Mouse (Mus musculus) liver, postnatal 0 days (tissue): ENCODE measurements around the gene Map3k9. TPM values are rescaled to one million over a fixed set of nuclear protein-coding genes. Genes with fewer than 3 reads are reported as not detected.

ENCODE experiments used
- ATAC-seq: fragments of 200-750 bp; cut with Nextera tagmentation; 2 replicates; pipeline ENCODE4 v1.8.0; 2017; ENCODE audit warnings: mild to moderate bottlenecking, moderate library complexity
- DNase-seq: peaks from one replicate; pipeline ENCODE4 v3.0.0-alpha.2; 2016
- H3K27ac ChIP-seq: fragments of 300-500 bp; sonication (generic); 2 replicates; pipeline ENCODE4 v1.5.1; 2014; ENCODE audit warnings: antibody characterized with exemption, moderate library complexity, mild to moderate bottlenecking, low read depth
- H3K27me3 ChIP-seq: fragments of 300-500 bp; sonication (generic); 2 replicates; pipeline ENCODE4 v1.6.1; 2014; ENCODE audit warnings: low read length, control low read depth, mixed read lengths; ENCODE audit not compliant: insufficient read depth
- H3K36me3 ChIP-seq: fragments of 300-500 bp; sonication (generic); replicated peaks from 2 replicates; pipeline ENCODE4 v1.6.1; 2014; ENCODE audit warnings: mild to moderate bottlenecking, control low read depth, low read length, moderate library complexity, mixed read lengths; ENCODE audit not compliant: insufficient read depth
- H3K4me1 ChIP-seq: fragments of 300-500 bp; sonication (generic); 2 replicates; pipeline ENCODE4 v1.6.1; 2014; ENCODE audit warnings: antibody characterized with exemption, mild to moderate bottlenecking, control low read depth; ENCODE audit not compliant: insufficient read depth
- H3K4me2 ChIP-seq: fragments of 300-500 bp; sonication (generic); 2 replicates; pipeline ENCODE4 v1.6.1; 2014; ENCODE audit warnings: low read depth, mild to moderate bottlenecking, low read length, moderate library complexity, mixed read lengths
- H3K4me3 ChIP-seq: fragments of 300-500 bp; sonication (generic); 2 replicates; pipeline ENCODE4 v1.5.1; 2014; ENCODE audit warnings: low read depth, low read length
- H3K9ac ChIP-seq: fragments of 300-500 bp; sonication (generic); replicated peaks from 2 replicates; pipeline ENCODE4 v1.6.1; 2014; ENCODE audit warnings: mild to moderate bottlenecking, moderate library complexity
- H3K9me3 ChIP-seq: fragments of 300-500 bp; sonication (generic); 2 replicates; pipeline ENCODE4 v1.6.1; 2016; ENCODE audit warnings: mild to moderate bottlenecking, control low read depth, low read length, mixed read lengths
- CTCF ChIP-seq: sonication (generic); IDR thresholded peaks from 2 replicates; pipeline ENCODE4 v1.5.1; 2016; ENCODE audit warnings: antibody characterized with exemption, low read depth
- EP300 ChIP-seq: IDR thresholded peaks from 2 replicates; pipeline ENCODE4 v1.6.1; 2016; ENCODE audit warnings: antibody characterized with exemption, low read depth, mild to moderate bottlenecking
- WGBS: fragments of 180-500 bp; shearing (Covaris S2); extraction: QIAGEN DNeasy Blood & Tissue Kit; methylation state at CpG from one replicate; pipeline ENCODE4 v1.1.7; 2014; ENCODE audit not compliant: insufficient replicate concordance; 5-methylcytosine and 5-hydroxymethylcytosine counted together
- polyA plus RNA-seq: library from polyadenylated mRNA; unstranded; fragments of >200 nt; fragmentation: Nextera tagmentation; extraction: Ambion mirVana; gene quantifications from 2 replicates; pipeline ENCODE4 v1.2.1, GENCODE M21; 2015

The Map3k9 gene
- polyA plus RNA-seq, 1 experiment from 2014 or later: 0.27 TPM

- H3K27ac ChIP-seq: peak overlapping the region; percentile 41; the same call in 1 of the 2 replicates
- no peaks in the 10 kb centered on the region for H3K9me3 ChIP-seq
- ATAC-seq (no peak; the same call in 1 of the 2 replicates), DNase-seq (peak; percentile 34)
- no peak for TF ChIP-seq EP300
- TF ChIP-seq CTCF: no peak
- peaks cover 11% of the 10 kb centered on the region for H3K4me1 ChIP-seq
- no peaks in the 10 kb centered on the region for H3K36me3 ChIP-seq
- H3K4me3 ChIP-seq: peak overlapping the region; percentile 54
- peak overlapping the region; percentile 86 for H3K4me2 ChIP-seq
- peak overlapping the region; percentile 54 for H3K9ac ChIP-seq
- peaks cover 54% of the 10 kb centered on the region for H3K27me3 ChIP-seq
- 2% methylated on average over 52 of the region's 91 CpGs for WGBS
Observed at GRCm38 (mm10) chr12:81780271-81781093, 493 bp downstream of the Map3k9 start.

GRCm38 (mm10) chr12:81779831-81780230 is 1.1 kb downstream of the Map3k9 start:
- Histone ChIP-seq H3K27ac (no peak overlapping the region), H3K4me1 (peaks cover 11% of the 10 kb centered on the region), H3K36me3 (no peaks in the 10 kb centered on the region), H3K27me3 (peaks cover 54% of the 10 kb centered on the region), H3K4me3 (peak overlapping the region; percentile 54), H3K9me3 (no peaks in the 10 kb centered on the region), H3K4me2 (peak overlapping the region; percentile 86), H3K9ac (no peak overlapping the region)
- 12% methylated on average over 10 of the region's 12 CpGs for WGBS
- TF ChIP-seq CTCF (no peak), EP300 (no peak)
- no peak for ATAC-seq
- DNase-seq: peak; percentile 22

GRCm38 (mm10) chr12:81776191-81776590 is 4.8 kb downstream of the Map3k9 start:
- H3K4me1 ChIP-seq: peaks cover 6% of the 10 kb centered on the region
- peaks cover 30% of the 10 kb centered on the region for H3K27me3 ChIP-seq
- DNase-seq (no peak), ATAC-seq (no peak)
- TF ChIP-seq CTCF: no peak
- no peak for TF ChIP-seq EP300
- no peak overlapping the region for H3K27ac ChIP-seq
- no peaks in the 10 kb centered on the region for H3K9me3 ChIP-seq
- no peak overlapping the region for H3K4me2 ChIP-seq
- no peak overlapping the region for H3K9ac ChIP-seq
- H3K36me3 ChIP-seq: no peaks in the 10 kb centered on the region
- WGBS: 20% methylated on average over 3 of the region's 3 CpGs
- no peak overlapping the region for H3K4me3 ChIP-seq

- DNase-seq: no peak
- no peak for ATAC-seq
- TF ChIP-seq EP300 (no peak), CTCF (no peak)
- Histone ChIP-seq H3K4me3 (no peak overlapping the region), H3K9ac (no peak overlapping the region), H3K4me2 (no peak overlapping the region), H3K9me3 (no peaks in the 10 kb centered on the region), H3K27me3 (peaks cover 28% of the 10 kb centered on the region), H3K27ac (no peak overlapping the region), H3K4me1 (peaks cover 5% of the 10 kb centered on the region), H3K36me3 (no peaks in the 10 kb centered on the region)
- WGBS: 64% methylated on average over 2 of the region's 2 CpGs
Observed at GRCm38 (mm10) chr12:81775641-81776040, 5.3 kb downstream of the Map3k9 start.

- H3K27ac ChIP-seq: no peak overlapping the region
- ATAC-seq (no peak), DNase-seq (no peak)
- peaks cover 14% of the 10 kb centered on the region; the same call in 1 of the 2 replicates for H3K27me3 ChIP-seq
- H3K4me2 ChIP-seq: no peak overlapping the region
- no peak overlapping the region for H3K9ac ChIP-seq
- WGBS: 72% methylated on average over 4 of the region's 4 CpGs
- H3K36me3 ChIP-seq: no peaks in the 10 kb centered on the region
- TF ChIP-seq EP300 (no peak), CTCF (no peak)
- no peak overlapping the region for H3K4me3 ChIP-seq
- H3K9me3 ChIP-seq: no peaks in the 10 kb centered on the region
- no peaks in the 10 kb centered on the region for H3K4me1 ChIP-seq
Observed at GRCm38 (mm10) chr12:81774186-81774585, 6.8 kb downstream of the Map3k9 start.

GRCm38 (mm10) chr12:81769458-81769857 is 11.5 kb downstream of the Map3k9 start:
- ATAC-seq (no peak), DNase-seq (no peak)
- no peak overlapping the region for H3K9ac ChIP-seq
- H3K27me3 ChIP-seq: no peaks in the 10 kb centered on the region
- 81% methylated on average over 4 of the region's 4 CpGs for WGBS
- no peak for TF ChIP-seq EP300
- TF ChIP-seq CTCF: no peak
- no peak overlapping the region for H3K4me2 ChIP-seq
- H3K9me3 ChIP-seq: no peaks in the 10 kb centered on the region
- no peak overlapping the region for H3K4me3 ChIP-seq
- no peaks in the 10 kb centered on the region for H3K4me1 ChIP-seq
- H3K36me3 ChIP-seq: no peaks in the 10 kb centered on the region
- H3K27ac ChIP-seq: no peak overlapping the region
